Mouse (Mus musculus): ENCODE results near the gene Arhgef12. TPM values are rescaled to one million over a fixed set of nuclear protein-coding genes. Genes with fewer than 3 reads are reported as not detected.
"Not testable (repeated sequence)": the region's sequence is repeated elsewhere in the genome, so short reads cannot be mapped to it uniquely, and the experiment has no call there.

The Arhgef12 gene
- total RNA-seq, 2 experiments from 2014 or later = 162 to 164 TPM

- Histone ChIP-seq H3K27ac (peak overlapping the region; percentile 81), H3K4me3 (no peak overlapping the region)
- DNase-seq (ENCODE audit: extremely low spot score in 1 of 2, low spot score in 2 of 2) = peak in 1 of 2 experiments; percentile 43
- intact Hi-C loops (cut with DNase I) = no loop called here
- no peak for TF ChIP-seq CTCF (IDR thresholded peaks at IDR 0.05)
Observed at GRCm38 (mm10) chr9:43127101-43127787, 20.2 kb upstream of the Arhgef12 start.

GRCm38 (mm10) chr9:43122379-43122778 is 15.3 kb upstream of the Arhgef12 start:
- intact Hi-C loops (cut with DNase I) = no loop called here
- no peak overlapping the region for H3K27ac ChIP-seq
- DNase-seq (ENCODE audit: extremely low spot score in 1 of 2, low spot score in 2 of 2) = no peak
- TF ChIP-seq CTCF (IDR thresholded peaks at IDR 0.05) = peak; percentile 52
- H3K4me3 ChIP-seq = no peak overlapping the region

GRCm38 (mm10) chr9:43121948-43122347 is 14.9 kb upstream of the Arhgef12 start:
- not testable (repeated sequence) for DNase-seq (ENCODE audit: extremely low spot score in 1 of 2, low spot score in 2 of 2)

GRCm38 (mm10) chr9:43116997-43117336 is 9.9 kb upstream of the Arhgef12 start:
- Histone ChIP-seq H3K4me3 (peak overlapping the region; percentile 76; the same call in 1 of the 2 replicates), H3K27ac (no peak overlapping the region; the same call in 1 of the 2 replicates)
- intact Hi-C loops (cut with DNase I) = no loop called here
- TF ChIP-seq CTCF (IDR thresholded peaks at IDR 0.05) = no peak
- DNase-seq (ENCODE audit: extremely low spot score in 1 of 2, low spot score in 2 of 2) = no peak

More at GRCm38 (mm10) chr9:43121948-43122347, 14.9 kb upstream of the Arhgef12 start:
- intact Hi-C loops (cut with DNase I); H3K27ac ChIP-seq; H3K4me3 ChIP-seq: not testable (repeated sequence)

GRCm38 (mm10) chr9:43116134-43116996 is 9.3 kb upstream of the Arhgef12 start, which contains the start of gene Tmem136:
TSS of gene Tmem136 (minus strand) at chr9:43116570.
- peak within 1 kb of the TSS; percentile 76 for H3K4me3 ChIP-seq
- TF ChIP-seq CTCF (IDR thresholded peaks at IDR 0.05) = no peak; the same call in none of the 2 replicates
- DNase-seq (ENCODE audit: extremely low spot score in 1 of 2, low spot score in 2 of 2) = peak; percentile 66 to 70
- intact Hi-C loops (cut with DNase I) = no loop called here
- H3K27ac ChIP-seq = peak within 1 kb of the TSS; percentile 97

GRCm38 (mm10) chr9:43115431-43116133 is 8.5 kb upstream of the Arhgef12 start:
- Histone ChIP-seq H3K27ac (peak overlapping the region; percentile 97), H3K4me3 (peak overlapping the region; percentile 76)
- DNase-seq (ENCODE audit: extremely low spot score in 1 of 2, low spot score in 2 of 2) = no peak
- intact Hi-C loops (cut with DNase I) = no loop called here
- no peak for TF ChIP-seq CTCF (IDR thresholded peaks at IDR 0.05)

- H3K4me3 ChIP-seq = peak overlapping the region; percentile 76; the same call in 1 of the 2 replicates
- H3K27ac ChIP-seq = peak overlapping the region; percentile 97; the same call in 1 of the 2 replicates
- intact Hi-C loops (cut with DNase I) = no loop called here
- no peak for DNase-seq (ENCODE audit: extremely low spot score in 1 of 2, low spot score in 2 of 2)
- no peak for TF ChIP-seq CTCF (IDR thresholded peaks at IDR 0.05)
Observed at GRCm38 (mm10) chr9:43114833-43115232, 7.8 kb upstream of the Arhgef12 start.

GRCm38 (mm10) chr9:43110286-43110980 is 3.4 kb upstream of the Arhgef12 start:
- no peak overlapping the region for H3K27ac ChIP-seq
- intact Hi-C loops (cut with DNase I) = no loop called here

GRCm38 (mm10) chr9:43109125-43109524 is 2.1 kb upstream of the Arhgef12 start:
- TF ChIP-seq CTCF (IDR thresholded peaks at IDR 0.05) = no peak
- DNase-seq (ENCODE audit: extremely low spot score in 1 of 2, low spot score in 2 of 2) = no peak
- intact Hi-C loops (cut with DNase I) = no loop called here
- Histone ChIP-seq H3K27ac (0 out of 2 replicates have a peak overlapping the region, but pooled peaks have one; percentile 5), H3K4me3 (no peak overlapping the region)

More at GRCm38 (mm10) chr9:43110286-43110980, 3.4 kb upstream of the Arhgef12 start:
- H3K4me3 ChIP-seq = no peak overlapping the region
- no peak for TF ChIP-seq CTCF (IDR thresholded peaks at IDR 0.05)
- DNase-seq (ENCODE audit: extremely low spot score in 1 of 2, low spot score in 2 of 2) = no peak

GRCm38 (mm10) chr9:43108721-43109120 is 1.7 kb upstream of the Arhgef12 start:
- no peak overlapping the region for H3K4me3 ChIP-seq
- H3K27ac ChIP-seq = peak overlapping the region; percentile 94; the same call in 1 of the 2 replicates
- intact Hi-C loops (cut with DNase I) = no loop called here
- no peak for TF ChIP-seq CTCF (IDR thresholded peaks at IDR 0.05)
- no peak for DNase-seq (ENCODE audit: extremely low spot score in 1 of 2, low spot score in 2 of 2)

- Histone ChIP-seq H3K4me3 (no peak overlapping the region), H3K27ac (peak overlapping the region; percentile 94)
- no peak for DNase-seq (ENCODE audit: extremely low spot score in 1 of 2, low spot score in 2 of 2)
- intact Hi-C loops (cut with DNase I) = no loop called here
- no peak for TF ChIP-seq CTCF (IDR thresholded peaks at IDR 0.05)
Observed at GRCm38 (mm10) chr9:43108081-43108480, 1.0 kb upstream of the Arhgef12 start.
